Mouse (Mus musculus) kidney, embryonic 16.5 days (tissue): ENCODE data around the gene Irak3. TPM values are rescaled to one million over a fixed set of nuclear protein-coding genes. Genes with fewer than 3 reads are reported as not detected.
A peak's percentile ranks its signal among the peaks of the same experiment; 100 is the strongest.

Source experiments
- ATAC-seq: fragments of 200-750 bp; cut with Nextera tagmentation; 2 replicates; pipeline ENCODE4 v1.8.0; 2017; ENCODE audit warnings: moderate TSS enrichment; ENCODE audit not compliant: low FRiP score, low TSS enrichment
- H3K27ac ChIP-seq: fragments of 300-500 bp; sonication (generic); 2 replicates; pipeline ENCODE4 v1.5.1; 2014; ENCODE audit warnings: low read length
- H3K27me3 ChIP-seq: fragments of 300-500 bp; sonication (generic); 2 replicates; pipeline ENCODE4 v1.6.1; 2014; ENCODE audit warnings: low read length, control low read depth, mixed read lengths; ENCODE audit not compliant: insufficient read depth
- H3K36me3 ChIP-seq: fragments of 300-500 bp; sonication (generic); 2 replicates; pipeline ENCODE4 v1.6.1; 2014; ENCODE audit warnings: low read length, control low read depth, mixed read lengths; ENCODE audit not compliant: insufficient read depth
- H3K4me1 ChIP-seq: fragments of 300-500 bp; sonication (generic); 2 replicates; pipeline ENCODE4 v1.6.1; 2014; ENCODE audit warnings: low read length, control low read depth, mixed read lengths; ENCODE audit not compliant: insufficient read depth
- H3K4me2 ChIP-seq: fragments of 300-500 bp; sonication (generic); replicated peaks from 2 replicates; pipeline ENCODE4 v1.6.1; 2014; ENCODE audit warnings: low read depth, low read length
- H3K4me3 ChIP-seq: fragments of 300-500 bp; sonication (generic); 2 replicates; pipeline ENCODE4 v1.5.1; 2014; ENCODE audit warnings: mild to moderate bottlenecking, low read length
- H3K9ac ChIP-seq: fragments of 300-500 bp; sonication (generic); replicated peaks from 2 replicates; pipeline ENCODE4 v1.6.1; 2014; ENCODE audit warnings: low read length
- H3K9me3 ChIP-seq: fragments of 300-500 bp; sonication (generic); 2 replicates; pipeline ENCODE4 v1.6.1; 2016; ENCODE audit warnings: low read length, control low read depth
- WGBS: fragments of 180-500 bp; shearing (Covaris S2); extraction: QIAGEN DNeasy Blood & Tissue Kit; methylation state at CpG from one replicate; pipeline ENCODE4 v1.1.7; 2014; 5-methylcytosine and 5-hydroxymethylcytosine counted together
- polyA plus RNA-seq: library from polyadenylated mRNA; unstranded; fragments of >200 nt; fragmentation: Nextera tagmentation; extraction: Ambion mirVana; gene quantifications from 2 replicates; pipeline ENCODE4 v1.2.1, GENCODE M21; 2015

Irak3 gene
- polyA plus RNA-seq, 1 experiment from 2014 or later, result 1.3 TPM

DNA sequence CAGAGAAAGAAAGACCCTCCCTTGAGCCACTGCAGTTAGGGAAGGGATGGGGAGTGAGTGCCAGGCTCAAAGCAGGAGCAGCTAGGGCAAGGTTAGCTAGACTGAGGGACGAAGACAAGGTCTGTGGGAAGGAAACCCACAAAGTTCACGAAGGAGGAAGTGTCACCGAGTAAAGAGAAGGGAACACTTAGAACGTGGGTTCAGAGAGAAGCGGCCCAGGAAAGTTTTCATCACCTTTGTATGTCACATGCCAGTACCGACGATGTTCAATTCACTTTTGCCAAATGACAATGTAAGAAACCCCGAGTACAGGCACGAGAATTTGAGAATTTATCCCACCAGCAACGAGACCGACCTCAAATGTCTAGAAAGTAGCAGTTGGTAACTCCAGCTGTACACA is 12.7 kb downstream of the Irak3 start:
- Histone ChIP-seq H3K9me3 (peaks cover 5% of the 10 kb centered on the region; the same call in 1 of the 2 replicates), H3K9ac (no peak overlapping the region), H3K4me2 (0 out of 2 replicates have a peak overlapping the region, but pooled peaks have one; percentile 1), H3K4me1 (peaks cover 14% of the 10 kb centered on the region), H3K36me3 (no peaks in the 10 kb centered on the region), H3K4me3 (no peak overlapping the region), H3K27ac (no peak overlapping the region), H3K27me3 (no peaks in the 10 kb centered on the region)
- WGBS, result 42% methylated on average over 11 of the region's 11 CpGs
- no peak for ATAC-seq

DNA sequence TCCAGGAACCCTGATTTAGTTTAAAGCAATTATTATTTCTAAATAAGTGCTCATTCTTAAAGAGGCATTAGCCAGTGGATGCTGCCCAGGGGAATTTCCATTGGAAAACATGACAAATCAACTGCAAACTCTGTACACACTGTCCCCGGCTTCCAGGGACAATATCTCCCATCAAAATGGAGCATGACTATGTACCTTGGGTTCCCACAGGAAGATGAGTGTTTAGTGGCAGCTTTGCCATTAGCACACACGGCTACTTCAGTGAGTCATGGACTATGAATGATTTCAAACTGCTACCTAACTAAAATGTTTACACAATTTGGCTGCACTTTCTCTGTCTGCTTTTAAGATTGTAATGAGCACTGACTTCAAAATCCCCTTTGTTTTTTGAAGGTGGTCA is 13.4 kb downstream of the Irak3 start:
- 69% methylated on average over 2 of the region's 2 CpGs for WGBS
- Histone ChIP-seq H3K4me2 (no peak overlapping the region), H3K27me3 (no peaks in the 10 kb centered on the region)

DNA sequence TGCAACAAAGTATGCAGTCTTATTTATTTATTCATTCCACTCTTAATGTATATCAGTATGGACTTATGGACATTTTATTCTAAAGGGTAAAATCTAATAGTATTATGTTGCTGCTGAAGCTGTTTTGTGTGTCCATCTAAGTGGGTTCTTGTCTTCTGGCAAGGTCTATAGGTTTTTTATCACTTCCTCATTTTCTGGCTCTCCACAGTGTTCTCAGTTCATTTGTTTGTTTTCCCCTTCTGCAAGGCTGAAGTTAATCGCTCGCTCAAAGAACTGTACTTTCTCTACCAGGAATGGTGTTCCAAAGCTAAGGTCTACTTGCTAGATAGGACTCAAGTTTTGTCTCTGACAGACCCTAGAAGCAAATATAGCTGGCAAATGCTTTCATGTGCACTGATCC is 18.6 kb downstream of the Irak3 start:
- H3K27me3 ChIP-seq, result no peaks in the 10 kb centered on the region

More for the DNA sequence above, 13.4 kb downstream of the Irak3 start:
- ATAC-seq, result no peak
- H3K36me3 ChIP-seq, result no peaks in the 10 kb centered on the region
- H3K9me3 ChIP-seq, result peaks cover 5% of the 10 kb centered on the region; the same call in 1 of the 2 replicates
- H3K4me3 ChIP-seq, result no peak overlapping the region
- H3K4me1 ChIP-seq, result peaks cover 14% of the 10 kb centered on the region
- H3K9ac ChIP-seq, result no peak overlapping the region
- no peak overlapping the region for H3K27ac ChIP-seq

DNA sequence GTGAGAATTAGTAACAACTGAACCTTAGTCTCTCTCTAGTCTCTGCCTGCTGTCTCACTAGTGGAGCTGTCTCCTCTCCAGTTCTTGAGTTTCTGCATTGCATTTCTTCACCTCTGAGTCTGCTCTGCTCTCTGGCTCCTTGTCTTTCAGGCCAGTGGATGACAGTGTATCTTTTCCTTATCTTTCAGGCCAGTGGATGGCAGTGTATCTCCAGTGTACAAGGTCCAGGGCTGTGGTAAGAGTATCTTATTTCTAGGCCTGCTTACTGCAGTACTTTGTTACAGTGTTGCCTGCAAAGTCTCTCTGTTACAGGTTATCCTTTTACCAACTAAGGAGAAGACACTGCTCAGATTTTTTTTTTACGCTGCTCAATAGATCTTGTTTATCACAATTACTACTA is 19.0 kb downstream of the Irak3 start:
- H3K36me3 ChIP-seq, result no peaks in the 10 kb centered on the region
- peak; percentile 69; the same call in 1 of the 2 replicates for ATAC-seq

More for the DNA sequence above, 18.6 kb downstream of the Irak3 start:
- 82% methylated on average over 2 of the region's 2 CpGs for WGBS
- no peak overlapping the region for H3K27ac ChIP-seq
- H3K9me3 ChIP-seq, result peaks cover 10% of the 10 kb centered on the region; the same call in 1 of the 2 replicates
- H3K4me2 ChIP-seq, result no peak overlapping the region
- ATAC-seq, result no peak
- H3K9ac ChIP-seq, result no peak overlapping the region
- no peak overlapping the region for H3K4me3 ChIP-seq
- H3K36me3 ChIP-seq, result no peaks in the 10 kb centered on the region
- no peaks in the 10 kb centered on the region for H3K4me1 ChIP-seq

DNA sequence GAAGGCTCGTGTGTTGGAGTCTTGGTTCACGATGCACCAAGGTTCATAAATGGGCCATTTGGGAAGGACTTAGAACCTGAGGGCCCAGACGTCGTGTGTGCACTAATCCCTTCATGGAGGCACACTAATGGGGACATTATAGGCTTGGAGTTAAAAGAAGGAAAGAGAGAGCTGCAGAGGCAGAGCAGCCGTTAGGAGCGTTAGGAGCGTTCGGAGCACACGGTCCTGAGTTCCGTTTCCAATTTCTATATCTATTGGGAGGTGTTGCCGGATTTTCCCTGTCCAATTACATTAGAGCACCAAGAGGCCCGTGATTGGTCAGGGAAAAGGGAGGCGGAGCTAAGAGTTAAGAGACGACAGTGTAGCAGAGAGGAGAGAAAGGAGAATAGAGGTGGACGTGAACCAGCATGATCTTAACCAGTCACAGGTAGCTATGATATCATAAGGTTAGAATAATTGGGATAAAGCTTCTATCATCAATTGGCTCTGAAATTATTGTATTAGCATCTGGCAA is 27.7 kb downstream of the Irak3 start:
- WGBS, result 83% methylated on average over 15 of the region's 15 CpGs
- H3K9me3 ChIP-seq, result no peaks in the 10 kb centered on the region
- H3K27ac ChIP-seq, result no peak overlapping the region
- H3K36me3 ChIP-seq, result no peaks in the 10 kb centered on the region
- H3K27me3 ChIP-seq, result no peaks in the 10 kb centered on the region
- H3K9ac ChIP-seq, result no peak overlapping the region
- no peak overlapping the region for H3K4me3 ChIP-seq
- H3K4me2 ChIP-seq, result no peak overlapping the region
- peaks cover under 1% of the 10 kb centered on the region; the same call in 1 of the 2 replicates for H3K4me1 ChIP-seq
- no peak for ATAC-seq

More for the DNA sequence above, 19.0 kb downstream of the Irak3 start:
- Histone ChIP-seq H3K27me3 (no peaks in the 10 kb centered on the region), H3K4me3 (no peak overlapping the region), H3K4me1 (no peaks in the 10 kb centered on the region), H3K4me2 (no peak overlapping the region), H3K9ac (no peak overlapping the region), H3K27ac (no peak overlapping the region), H3K9me3 (peaks cover 10% of the 10 kb centered on the region; the same call in 1 of the 2 replicates)
- 85% methylated on average over 1 of the region's 1 CpGs for WGBS

DNA sequence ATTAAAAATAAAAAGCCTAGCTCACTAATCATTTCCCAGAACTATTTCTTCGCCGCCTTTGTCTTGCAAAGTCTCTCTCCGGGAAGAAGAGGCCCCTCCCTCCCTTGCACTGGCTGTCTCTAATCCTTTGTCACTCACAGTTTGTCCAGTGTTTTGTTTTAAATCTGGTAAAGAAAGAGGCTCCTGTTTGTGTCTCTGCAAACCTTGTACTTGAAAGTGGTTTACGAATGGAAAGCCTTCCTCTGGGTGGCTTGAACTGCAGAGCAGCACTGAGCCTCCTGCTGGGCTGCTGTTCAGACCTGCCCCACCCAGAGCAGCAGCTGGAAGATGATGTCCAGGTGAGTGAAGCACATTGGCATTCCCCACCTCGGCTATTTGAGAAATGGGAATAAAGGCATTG is 30.6 kb downstream of the Irak3 start:
- Histone ChIP-seq H3K36me3 (no peaks in the 10 kb centered on the region), H3K9ac (no peak overlapping the region), H3K4me2 (no peak overlapping the region), H3K27ac (no peak overlapping the region), H3K9me3 (no peaks in the 10 kb centered on the region), H3K4me1 (peaks cover 8% of the 10 kb centered on the region), H3K27me3 (no peaks in the 10 kb centered on the region), H3K4me3 (no peak overlapping the region)
- WGBS, result 49% methylated on average over 5 of the region's 5 CpGs
- no peak for ATAC-seq

DNA sequence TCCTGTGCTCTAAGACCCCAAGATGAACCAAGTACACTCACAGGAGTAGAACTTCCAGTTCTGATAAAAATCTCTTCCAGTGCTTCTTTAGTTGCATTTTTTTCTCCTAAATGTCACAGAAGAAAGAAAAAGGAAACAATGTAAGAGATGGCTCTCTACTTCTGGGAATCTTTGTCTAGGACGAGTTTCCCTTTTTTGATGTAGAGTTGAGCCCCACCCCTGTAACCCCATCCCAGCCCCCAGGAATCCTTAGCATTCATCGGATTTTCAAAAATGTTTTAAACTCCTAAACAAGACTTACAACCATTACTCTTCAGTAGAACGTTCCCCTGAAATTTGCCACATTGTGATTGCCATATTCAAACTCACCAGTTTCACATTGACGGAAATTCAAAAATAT is 31.7 kb downstream of the Irak3 start:
- no peak overlapping the region for H3K9ac ChIP-seq
- no peaks in the 10 kb centered on the region for H3K27me3 ChIP-seq
- H3K4me3 ChIP-seq, result no peak overlapping the region
- H3K4me2 ChIP-seq, result no peak overlapping the region
- 82% methylated on average over 4 of the region's 4 CpGs for WGBS
- no peaks in the 10 kb centered on the region for H3K9me3 ChIP-seq
- H3K27ac ChIP-seq, result no peak overlapping the region
- H3K4me1 ChIP-seq, result peaks cover 8% of the 10 kb centered on the region
- ATAC-seq, result no peak
- H3K36me3 ChIP-seq, result no peaks in the 10 kb centered on the region

DNA sequence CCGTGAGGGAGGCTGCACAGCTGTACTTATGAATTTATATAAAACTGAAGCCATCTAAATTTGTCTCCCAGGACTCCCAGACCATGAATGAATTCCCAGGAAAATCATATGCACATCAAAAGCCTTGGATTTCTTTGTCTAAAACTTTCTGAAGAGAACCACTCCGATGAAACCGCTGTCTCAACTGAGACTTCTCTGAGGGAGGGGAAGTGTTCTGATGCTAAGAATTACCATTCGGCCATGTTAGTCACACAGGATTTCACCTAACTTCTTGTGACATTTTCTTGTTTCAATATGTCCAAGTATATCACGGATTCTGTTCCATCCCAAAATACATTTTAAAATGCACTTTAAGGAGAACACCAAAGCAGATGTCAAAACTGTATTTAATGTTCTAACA is 32.1 kb downstream of the Irak3 start:
- no peak overlapping the region for H3K27ac ChIP-seq
- H3K36me3 ChIP-seq, result no peaks in the 10 kb centered on the region
- H3K9ac ChIP-seq, result no peak overlapping the region
- no peaks in the 10 kb centered on the region for H3K27me3 ChIP-seq
- no peaks in the 10 kb centered on the region for H3K9me3 ChIP-seq
- peaks cover 8% of the 10 kb centered on the region for H3K4me1 ChIP-seq
- H3K4me2 ChIP-seq, result no peak overlapping the region
- H3K4me3 ChIP-seq, result no peak overlapping the region
- ATAC-seq, result no peak
- 84% methylated on average over 5 of the region's 5 CpGs for WGBS

DNA sequence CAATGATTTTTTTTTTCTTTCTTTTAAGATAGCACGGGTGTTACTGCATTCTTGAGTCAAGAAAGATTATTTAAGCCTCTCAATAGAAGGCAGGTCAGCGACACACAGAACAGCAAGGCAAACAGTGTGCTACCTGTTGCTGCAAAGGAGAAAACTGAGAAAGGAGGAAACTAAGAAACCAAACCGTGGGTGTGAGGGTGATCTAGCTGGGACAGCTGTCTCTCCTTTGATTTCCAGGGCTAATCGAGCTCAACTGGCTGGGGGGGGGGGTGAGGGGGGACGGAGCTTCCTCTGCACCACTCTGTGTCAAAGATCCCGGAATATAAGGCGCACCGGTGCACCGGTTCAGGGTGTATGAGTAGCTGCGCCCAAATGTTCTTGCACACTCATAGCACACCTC is 32.9 kb downstream of the Irak3 start:
- H3K27ac ChIP-seq, result no peak overlapping the region
- no peaks in the 10 kb centered on the region for H3K36me3 ChIP-seq
- H3K4me3 ChIP-seq, result no peak overlapping the region
- H3K4me2 ChIP-seq, result no peak overlapping the region
- H3K27me3 ChIP-seq, result no peaks in the 10 kb centered on the region
- H3K9ac ChIP-seq, result no peak overlapping the region; the same call in 1 of the 2 replicates
- ATAC-seq, result no peak
- H3K9me3 ChIP-seq, result no peaks in the 10 kb centered on the region
- H3K4me1 ChIP-seq, result peaks cover 8% of the 10 kb centered on the region
- WGBS, result 52% methylated on average over 10 of the region's 10 CpGs

DNA sequence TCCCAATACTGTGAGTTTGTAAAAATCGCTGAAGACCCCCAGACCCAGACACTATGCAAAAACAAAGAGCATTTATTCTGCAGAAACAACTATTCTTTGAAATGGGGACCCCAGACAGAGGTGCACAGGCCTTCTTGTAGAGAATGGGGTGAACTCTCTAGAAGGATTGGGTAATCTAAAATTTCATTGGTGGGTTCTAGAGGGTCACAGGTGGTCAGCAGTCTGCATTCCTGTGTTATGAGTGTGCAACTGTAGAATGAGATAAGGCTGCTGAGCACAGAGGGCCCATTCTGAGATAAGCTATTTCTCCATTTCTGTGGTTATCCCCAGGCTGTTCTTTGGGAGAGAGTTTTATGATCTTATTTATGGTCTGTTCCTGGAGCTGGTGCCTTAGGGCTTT is 33.9 kb downstream of the Irak3 start:
- Histone ChIP-seq H3K27me3 (no peaks in the 10 kb centered on the region), H3K4me1 (peaks cover 8% of the 10 kb centered on the region), H3K9me3 (no peaks in the 10 kb centered on the region), H3K27ac (no peak overlapping the region), H3K36me3 (no peaks in the 10 kb centered on the region), H3K9ac (no peak overlapping the region), H3K4me3 (no peak overlapping the region), H3K4me2 (no peak overlapping the region)
- no peak for ATAC-seq
- 78% methylated on average over 1 of the region's 1 CpGs for WGBS
